Mouse (Mus musculus) kidney, adult 11 months (tissue): ENCODE data around the gene Olfr1166.
"Not testable (repeated sequence)": the region's sequence is repeated elsewhere in the genome, so short reads cannot be mapped to it uniquely, and the experiment has no call there.

Experiments
- DNase-seq: peaks from one replicate; pipeline ENCODE4 v3.0.0; 2022

The Olfr1166 gene

GRCm38 (mm10) chr2:88128172-88128571 lies at the start of gene Olfr1166:
TSS of gene Olfr1166 (minus strand) at chr2:88128272.
- no peak for DNase-seq

- DNase-seq = not testable (repeated sequence)
Measured at GRCm38 (mm10) chr2:88155093-88155492, 27.0 kb upstream of the Olfr1166 start, which contains the start of gene Olfr1167. TSS of gene Olfr1167 (minus strand) at chr2:88155193.

- DNase-seq = no peak
Measured at GRCm38 (mm10) chr2:88093866-88094265, 34.2 kb downstream of the Olfr1166 start, which contains the start of gene Olfr1164. TSS of gene Olfr1164 (minus strand) at chr2:88093966.
